Mouse (Mus musculus): ENCODE measurements around the gene E330017A01Rik. TPM values are rescaled to one million over a fixed set of nuclear protein-coding genes. Genes with fewer than 3 reads are reported as not detected.

The E330017A01Rik gene
- total RNA-seq, 2 experiments from 2014 or later: not detected

- no peak for DNase-seq (ENCODE audit: extremely low spot score in 1 of 2, low spot score in 1 of 2)
These were observed 34.7 kb downstream of the E330017A01Rik start for GRCm38 (mm10) chr16:58603831-58604230.

- no peak for DNase-seq (ENCODE audit: extremely low spot score in 1 of 2, low spot score in 1 of 2)
These were observed 37.7 kb downstream of the E330017A01Rik start for GRCm38 (mm10) chr16:58600846-58601245.

GRCm38 (mm10) chr16:58591299-58591698 is 47.2 kb downstream of the E330017A01Rik start:
- DNase-seq (ENCODE audit: extremely low spot score in 1 of 2, low spot score in 1 of 2): no peak

- no peak for DNase-seq (ENCODE audit: extremely low spot score in 1 of 2, low spot score in 1 of 2)
These were observed 49.1 kb downstream of the E330017A01Rik start for GRCm38 (mm10) chr16:58589444-58589843.

Other genes starting within 250 kb of the E330017A01Rik start
- gene Dcbld2, start 230.3 kb downstream of the E330017A01Rik start, total RNA-seq (2021): 10 to 100 TPM; 12.6 to 12.9 TPM
- gene St3gal6, start 114.5 kb downstream of the E330017A01Rik start, total RNA-seq (2021): 10 to 100 TPM in 1 of 2 experiments, 1 to 10 TPM in 1; 9.9 to 15.9 TPM
- not detected for gene Gm813, start 21.8 kb downstream of the E330017A01Rik start, total RNA-seq (2021)
- gene Cpox, start 31.6 kb upstream of the E330017A01Rik start, total RNA-seq (2021): 10 to 100 TPM; 52.1 to 53.7 TPM
- not detected for gene Gpr15, start 80.3 kb upstream of the E330017A01Rik start, total RNA-seq (2021)
- 100 to 1,000 TPM in 1 of 2 experiments, 10 to 100 TPM in 1; 82.0 to 100 TPM for gene Cldnd1, start 89.2 kb upstream of the E330017A01Rik start, total RNA-seq (2021)
- not detected for gene Olfr172, start 124.4 kb upstream of the E330017A01Rik start, total RNA-seq (2021)
- not detected for gene Olfr173, start 161.5 kb upstream of the E330017A01Rik start, total RNA-seq (2021)
- gene Olfr175-ps1, start 188.0 kb upstream of the E330017A01Rik start, total RNA-seq (2021): not detected
- gene Olfr177, start 236.0 kb upstream of the E330017A01Rik start, total RNA-seq (2021): not detected